Mouse (Mus musculus) cerebellum, adult 11-12 months (tissue): ENCODE data around the gene Mta1.
A peak's percentile ranks its signal among the peaks of the same experiment; 100 is the strongest.

Source experiments
- DNase-seq: peaks from one replicate; pipeline ENCODE4 v3.0.0; 2022

Mta1 gene

GRCm38 (mm10) chr12:113136492-113137020, 38.5 kb downstream of the Mta1 start:
- DNase-seq: no peak

DNA sequence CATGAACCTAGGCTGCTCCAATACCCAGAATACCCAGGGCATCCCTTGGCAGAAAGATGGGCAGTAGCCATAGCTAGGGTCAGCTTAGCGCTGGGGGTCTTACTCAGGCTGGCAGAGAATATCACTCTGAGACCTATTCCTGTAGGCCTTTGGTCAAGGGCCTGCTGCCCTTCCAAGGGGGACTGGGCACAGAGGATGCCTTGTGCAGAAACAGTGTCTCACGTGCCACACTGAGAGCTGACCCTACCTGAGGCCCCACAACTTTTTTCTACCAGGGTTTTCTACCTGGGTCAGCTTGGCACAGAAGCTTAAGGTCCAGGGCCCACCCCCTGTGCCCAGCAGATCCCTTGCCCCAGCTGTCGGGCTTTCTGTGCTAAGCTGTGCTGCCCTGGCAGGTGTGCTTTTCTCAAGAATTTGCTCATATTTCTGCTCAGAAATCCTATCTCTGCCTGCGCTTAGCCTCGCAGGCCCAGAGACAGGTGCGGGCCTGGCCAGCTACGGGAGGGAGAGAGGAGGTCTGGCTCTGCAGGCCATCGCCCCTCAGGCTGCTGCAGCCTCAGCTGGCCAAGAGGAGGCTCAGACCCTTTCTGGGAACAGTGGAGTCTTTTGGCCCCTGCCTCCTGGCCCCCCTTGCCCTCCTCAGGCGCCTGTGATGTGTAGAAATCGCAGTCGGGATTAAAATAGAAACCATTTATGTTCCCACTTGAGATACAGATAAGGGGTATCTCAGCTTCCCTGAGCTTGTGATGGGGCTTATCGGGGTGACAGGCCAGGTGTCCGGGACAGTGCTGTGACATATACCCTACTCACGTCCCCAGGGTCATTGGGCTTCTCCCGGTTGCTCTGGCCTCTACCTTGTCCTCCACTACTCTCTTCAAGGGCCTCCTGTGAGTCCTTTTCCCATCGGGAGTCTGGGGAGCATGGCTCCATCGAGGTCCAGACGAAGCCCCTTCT, 39.5 kb downstream of the Mta1 start:
- DNase-seq: no peak

GRCm38 (mm10) chr12:113138291-113138690, 40.2 kb downstream of the Mta1 start:
- DNase-seq: no peak

GRCm38 (mm10) chr12:113138901-113139864, 41.1 kb downstream of the Mta1 start:
- peak; percentile 40 for DNase-seq

GRCm38 (mm10) chr12:113139908-113140615, 42.0 kb downstream of the Mta1 start, which contains the start of gene Crip2:
Gene Crip2 (plus strand): TSS chr12:113140236.
- peak; percentile 60 for DNase-seq

GRCm38 (mm10) chr12:113140616-113141411, 42.7 kb downstream of the Mta1 start:
- DNase-seq: no peak

- peak; percentile 39 for DNase-seq
These were observed 43.5 kb downstream of the Mta1 start for GRCm38 (mm10) chr12:113141531-113141973.

GRCm38 (mm10) chr12:113142021-113142975, 44.2 kb downstream of the Mta1 start:
- DNase-seq: peak; percentile 34

GRCm38 (mm10) chr12:113143164-113143563, 45.1 kb downstream of the Mta1 start:
- DNase-seq: no peak

DNA sequence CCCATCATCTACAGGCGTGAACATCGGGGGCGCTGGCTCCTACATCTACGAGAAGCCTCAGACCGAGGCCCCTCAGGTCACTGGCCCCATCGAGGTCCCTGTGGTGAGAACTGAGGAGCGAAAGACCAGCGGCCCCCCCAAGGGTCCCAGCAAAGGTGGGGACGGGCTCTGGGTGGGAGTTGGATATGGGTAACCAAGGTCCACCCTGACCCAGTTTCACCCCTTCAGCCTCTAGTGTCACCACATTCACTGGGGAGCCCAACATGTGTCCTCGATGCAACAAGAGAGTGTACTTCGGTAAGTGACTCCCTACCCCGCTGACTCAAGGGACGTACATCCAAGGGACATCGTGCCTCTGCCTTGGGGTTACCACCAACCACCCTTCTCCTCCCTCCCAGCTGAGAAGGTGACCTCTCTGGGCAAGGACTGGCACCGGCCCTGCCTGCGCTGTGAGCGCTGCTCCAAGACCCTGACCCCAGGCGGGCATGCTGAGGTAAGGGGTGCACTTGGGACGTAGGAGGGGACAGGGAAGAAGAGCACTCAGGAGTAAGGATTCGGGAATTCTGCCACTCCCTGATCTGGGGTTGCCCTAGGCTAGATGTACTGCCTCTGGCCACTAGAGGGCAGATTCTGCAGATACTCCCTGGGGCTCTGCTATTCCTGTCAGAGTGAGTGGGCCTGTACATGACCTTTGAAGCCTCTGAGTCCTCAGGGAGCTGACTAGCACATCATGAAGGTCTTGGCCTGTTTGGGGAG, 46.1 kb downstream of the Mta1 start:
- DNase-seq: peak; percentile 45

GRCm38 (mm10) chr12:113144886-113145285, 46.8 kb downstream of the Mta1 start:
- peak; percentile 40 for DNase-seq

DNA sequence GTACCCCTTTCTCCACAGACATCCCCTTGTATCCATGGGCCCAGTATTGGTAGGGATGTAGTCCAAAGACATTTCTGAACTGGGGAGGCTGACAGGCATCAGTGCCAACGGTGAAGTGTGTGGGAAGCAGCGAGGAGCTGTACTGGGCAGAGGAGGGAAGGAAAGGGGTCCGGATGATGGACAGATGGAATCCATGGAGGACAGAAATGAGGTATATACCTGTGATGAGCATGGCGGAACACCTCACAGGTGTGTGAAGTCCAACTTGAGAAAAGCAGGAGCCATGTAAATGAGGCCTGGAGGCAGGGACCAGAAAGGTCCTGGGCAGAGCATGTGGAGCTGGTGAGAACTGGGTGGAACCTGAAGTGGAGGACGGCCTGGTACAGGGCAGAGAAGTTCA, 47.5 kb downstream of the Mta1 start:
- DNase-seq: peak; percentile 32

DNA sequence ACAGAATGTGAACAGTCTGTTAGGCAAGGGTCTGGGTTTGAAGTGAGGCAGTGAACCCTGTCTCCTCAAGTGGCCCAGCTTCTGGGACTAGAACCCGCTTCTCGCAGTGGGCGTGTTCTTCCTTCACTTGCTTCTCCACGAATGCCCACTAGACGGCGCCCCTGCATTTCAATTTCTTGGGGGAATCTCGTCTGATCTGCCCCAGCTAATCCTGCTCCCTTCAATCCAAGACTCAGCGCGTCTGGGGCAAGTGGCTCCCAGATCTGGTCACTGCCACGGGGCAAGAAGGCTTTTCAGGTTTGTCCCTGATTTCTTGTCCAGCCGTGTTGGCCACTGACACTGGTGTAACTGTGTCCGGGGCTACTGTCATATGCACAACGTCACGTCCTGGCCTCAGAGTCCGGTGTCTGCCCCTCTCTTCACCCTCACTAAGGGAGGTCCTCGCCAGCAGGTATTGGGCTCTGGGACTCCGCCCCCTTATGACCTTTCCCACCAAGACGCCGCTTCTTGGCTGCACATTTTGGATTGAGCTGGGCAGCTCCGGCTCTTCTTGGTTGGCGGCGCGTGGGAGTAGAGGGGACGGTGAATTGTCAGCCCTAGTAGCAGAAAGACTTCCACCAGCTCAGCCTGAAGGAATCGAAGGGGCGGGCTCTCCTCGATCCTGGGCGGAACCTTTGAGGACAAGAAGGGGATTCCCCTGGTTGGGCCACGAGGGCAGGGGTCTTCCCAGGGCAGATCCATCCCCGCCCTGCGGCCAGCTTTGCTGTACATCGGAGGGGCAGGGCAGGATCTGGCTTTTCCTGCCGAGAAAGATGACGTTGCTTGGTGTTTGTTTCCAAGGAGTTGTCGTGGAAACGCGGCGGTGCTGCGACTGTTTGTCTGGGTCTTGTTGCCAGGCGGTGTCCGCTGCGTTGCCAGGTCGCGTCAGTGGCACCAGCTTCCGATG, 48.3 kb downstream of the Mta1 start, which contains the start of gene Crip1:
Crip1 (plus strand) TSS at position 205 of the 946 bp plus-strand sequence.
- peak; percentile 83 for DNase-seq

- DNase-seq: peak; percentile 83
These were observed 49.4 kb downstream of the Mta1 start for GRCm38 (mm10) chr12:113147481-113147880.

DNA sequence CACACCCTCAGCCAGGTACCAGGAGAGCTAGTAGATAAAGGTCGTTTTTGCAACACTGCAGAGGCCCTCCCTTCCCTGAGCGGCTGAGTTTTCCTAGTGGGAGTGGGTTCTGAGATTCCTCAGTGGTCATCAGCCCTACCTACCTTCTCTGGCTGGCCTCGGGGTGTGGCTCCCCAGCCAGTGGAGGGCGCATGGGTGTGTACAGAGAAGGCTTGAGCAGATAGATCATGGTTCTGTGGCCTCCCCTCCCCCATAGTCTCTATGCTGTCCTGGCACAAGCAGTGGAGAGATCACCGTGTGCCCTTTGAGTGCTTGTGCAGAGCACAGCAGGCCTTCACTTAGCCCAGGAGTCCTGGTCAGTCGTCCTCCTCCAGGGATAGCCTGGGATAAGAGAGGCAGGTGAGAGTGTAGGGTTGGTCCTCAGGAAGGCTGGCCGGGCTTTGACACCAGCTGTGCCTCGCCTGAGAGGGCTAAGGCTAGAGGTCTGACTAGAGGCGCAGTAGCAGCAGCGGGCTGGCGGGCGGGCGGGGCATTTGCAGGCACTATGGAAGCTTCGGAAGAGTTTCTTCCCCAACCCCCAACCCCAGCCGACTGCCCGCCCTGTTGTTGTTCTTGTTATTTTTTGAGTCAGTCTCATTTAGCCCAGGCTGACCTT, 50.4 kb downstream of the Mta1 start:
- DNase-seq: peak; percentile 51

DNA sequence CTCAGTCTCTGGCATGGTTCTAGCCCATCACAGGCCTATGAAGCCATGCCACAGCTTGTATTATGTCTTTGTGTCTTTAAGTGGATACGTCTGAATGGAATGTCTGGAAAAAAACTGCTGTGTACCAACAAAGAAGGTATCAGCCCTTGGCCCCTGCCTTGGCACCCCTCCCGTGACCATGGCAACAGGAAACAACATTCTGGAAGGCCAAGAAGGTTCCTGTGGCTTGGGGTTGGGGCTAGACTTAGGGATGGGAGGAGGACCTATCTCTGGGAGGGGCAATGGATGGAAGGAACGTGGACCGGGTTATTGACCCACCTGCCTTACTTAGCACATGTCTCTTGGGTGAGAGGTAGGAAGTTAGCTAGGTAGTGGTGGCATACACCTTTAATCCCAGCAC, 51.3 kb downstream of the Mta1 start:
- no peak for DNase-seq

DNA sequence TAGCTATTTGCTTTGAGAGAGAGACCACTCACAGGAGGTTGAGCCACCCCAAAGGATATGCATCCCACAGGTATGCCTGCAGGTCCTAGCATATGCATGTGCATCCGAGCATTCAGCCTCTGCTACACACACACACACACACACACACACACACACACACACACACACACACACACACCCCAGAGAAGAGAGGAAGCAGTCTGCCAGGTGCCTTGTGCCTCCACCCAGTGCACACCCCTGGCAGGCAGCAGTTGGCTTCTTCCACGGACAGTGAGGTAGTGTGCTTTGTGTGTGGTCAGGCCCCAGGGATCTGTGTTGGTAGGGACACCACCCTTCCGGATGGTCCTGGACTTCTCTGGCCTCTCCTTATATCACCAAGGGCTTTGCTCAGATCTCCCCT, 51.8 kb downstream of the Mta1 start:
- no peak for DNase-seq

GRCm38 (mm10) chr12:113150591-113150990, 52.5 kb downstream of the Mta1 start:
- DNase-seq: no peak
